Mouse (Mus musculus) myocyte (in vitro differentiated cells): Measurements from ENCODE around the gene St3gal6.

Experiments
- CEBPB ChIP-seq: IDR thresholded peaks from 2 replicates; pipeline ENCODE4 v1.6.1; 2011; ENCODE audit warnings: mild to moderate bottlenecking, moderate library complexity; ENCODE audit not compliant: poor library complexity, insufficient read depth, severe bottlenecking
- E2F4 ChIP-seq: IDR thresholded peaks from one replicate; pipeline ENCODE4 v1.6.1; 2011; ENCODE audit warnings: mild to moderate bottlenecking, control low read depth, moderate library complexity; ENCODE audit not compliant: insufficient read depth
- MAX ChIP-seq: IDR thresholded peaks from one replicate; pipeline ENCODE4 v1.6.1; 2011; ENCODE audit warnings: low read depth, mild to moderate bottlenecking, control low read depth
- MYOG ChIP-seq, 3 experiments: IDR thresholded peaks; one replicate each; pipeline ENCODE4 v1.6.1; 2011; ENCODE audit warnings: control low read depth in 2 of 3, low read depth in 2 of 3, mild to moderate bottlenecking in 2 of 3; ENCODE audit not compliant: insufficient read length in 2 of 3, control insufficient read depth in 1 of 3, insufficient read depth in 1 of 3
- POLR2A ChIP-seq: IDR thresholded peaks from one replicate; pipeline ENCODE4 v1.6.1; 2011; ENCODE audit warnings: low read depth, mild to moderate bottlenecking, control low read depth, moderate library complexity; ENCODE audit not compliant: insufficient read length
- POLR2AphosphoS2 ChIP-seq: IDR thresholded peaks from one replicate; pipeline ENCODE4 v1.6.1; 2011; ENCODE audit warnings: low read depth, control low read depth; ENCODE audit not compliant: insufficient read length
- SRF ChIP-seq: IDR thresholded peaks from one replicate; pipeline ENCODE4 v1.6.1; 2011; ENCODE audit warnings: low read depth; ENCODE audit not compliant: control insufficient read depth, insufficient read length
- TCF3 ChIP-seq: IDR thresholded peaks from one replicate; pipeline ENCODE4 v1.6.1; 2011; ENCODE audit warnings: low read depth, control low read depth; ENCODE audit not compliant: insufficient read length
- USF1 ChIP-seq: IDR thresholded peaks from one replicate; pipeline ENCODE4 v1.6.1; 2011; ENCODE audit warnings: low read depth, mild to moderate bottlenecking, control low read depth, moderate library complexity

DNA sequence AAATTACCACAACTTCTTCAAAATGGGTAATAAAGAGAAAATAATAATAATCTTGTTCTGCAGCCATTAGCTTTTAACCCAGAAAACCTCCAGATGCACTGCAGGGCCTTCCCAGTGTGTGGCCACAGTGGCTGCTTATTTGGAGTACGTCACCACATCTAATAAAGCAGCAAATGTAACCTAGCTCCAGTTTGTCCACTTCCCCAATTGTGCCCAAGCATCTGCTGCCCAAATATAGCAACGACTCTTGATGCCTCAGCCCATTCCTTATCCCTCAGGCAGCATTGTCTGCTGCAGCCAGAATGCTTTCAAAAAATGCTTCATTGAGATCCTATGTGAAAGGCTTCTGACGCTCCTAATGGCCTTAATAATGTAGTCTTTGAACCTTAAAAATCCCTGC, 49.2 kb downstream of the St3gal6 start:
- TF ChIP-seq E2F4 (no peak), POLR2A (no peak), MYOG (IDR thresholded peaks at IDR 0.05; ENCODE audit: control insufficient read depth in 1 of 3, insufficient read depth in 1 of 3, insufficient read length in 2 of 3, low read depth in 2 of 3) (peak in 1 of 3 experiments; percentile 25), MAX (no peak), POLR2AphosphoS2 (no peak), CEBPB (no peak), TCF3 (no peak), SRF (peak; percentile 56), USF1 (no peak)
